Mouse (Mus musculus): ENCODE results near the gene Krtap11-1.

GRCm38 (mm10) chr16:89550298-89550697 is 20.7 kb downstream of the Krtap11-1 start:
- no peak for TF ChIP-seq CTCF (IDR thresholded peaks at IDR 0.05 in 2 of 3, conservative IDR thresholded peaks at IDR 0.05 in 1 of 3; ENCODE audit: control insufficient read depth in 1 of 3, insufficient read depth in 1 of 3, low read depth in 2 of 3, low read length in 3 of 3, poor library complexity in 1 of 3, severe bottlenecking in 1 of 3)
- no peak for TF ChIP-seq EP300 (IDR thresholded peaks at IDR 0.05; ENCODE audit: low read depth in 1 of 2, low read length in 2 of 2)
- no peak for TF ChIP-seq ZMIZ1 (IDR thresholded peaks at IDR 0.05; ENCODE audit: low read depth, low read length)
- TF ChIP-seq JUND (IDR thresholded peaks at IDR 0.05; ENCODE audit: low read depth, low read length) = no peak
- TF ChIP-seq MYC (IDR thresholded peaks at IDR 0.05; ENCODE audit: low read depth, low read length) = no peak
- no peak for TF ChIP-seq POLR2A (IDR thresholded peaks at IDR 0.05; ENCODE audit: control insufficient read depth in 1 of 2, insufficient read depth in 1 of 2, low read depth in 1 of 2, low read length in 2 of 2, poor library complexity in 1 of 2)
- TF ChIP-seq TCF12 (IDR thresholded peaks at IDR 0.05; ENCODE audit: low read depth, low read length) = no peak
- TF ChIP-seq ZNF384 (IDR thresholded peaks at IDR 0.05; ENCODE audit: low read depth, low read length) = no peak

All from MEL (cell line).